Mouse (Mus musculus) large intestine, adult 2 months (tissue): ENCODE measurements around the gene Plet1. TPM values are rescaled to one million over a fixed set of nuclear protein-coding genes. Genes with fewer than 3 reads are reported as not detected.

Experiments
- DNase-seq: peaks from one replicate; pipeline ENCODE4 v3.0.0-alpha.2; 2012; ENCODE audit warnings: low read depth, low spot score
- WGBS: fragments of 180-500 bp; shearing (Covaris S2); methylation state at CpG from one replicate; pipeline ENCODE4 v1.1.7; 2018; 5-methylcytosine and 5-hydroxymethylcytosine counted together
- polyA plus RNA-seq: library from polyadenylated mRNA; depleted of rRNA; stranded (reverse); fragments of >200 nt; gene quantifications from 2 replicates; pipeline ENCODE4 v1.2.3, GENCODE M21; 2012; rRNA removed

The Plet1 gene
- polyA plus RNA-seq, 1 experiment = 9.1 TPM

GRCm38 (mm10) chr9:50528293-50528892 lies 34.1 kb downstream of the Plet1 start, which contains the start of gene Pts:
TSS of gene Pts (minus strand) at chr9:50528724.
- WGBS = under 1% methylated on average over 54 of the region's 54 CpGs
- DNase-seq = no peak

DNA sequence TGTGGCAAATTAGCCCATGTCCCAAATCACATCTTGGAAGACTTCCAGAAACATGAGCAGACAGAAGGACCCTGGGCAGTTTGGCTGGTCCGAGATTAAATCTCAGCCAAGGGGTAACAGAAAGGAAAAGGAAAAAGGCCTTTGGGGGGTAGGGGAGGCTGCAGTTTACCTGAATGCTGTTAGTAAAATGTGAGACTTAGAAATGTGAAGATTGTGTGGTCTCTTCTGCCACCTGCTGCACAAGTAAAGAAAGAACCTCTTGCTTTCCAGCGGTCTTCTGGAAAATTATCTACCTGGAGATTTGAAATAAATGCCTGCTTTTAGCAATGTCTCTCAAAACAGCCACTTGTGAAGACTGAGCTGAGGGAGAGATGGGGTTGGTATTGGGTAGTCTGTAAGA lies 36.6 kb downstream of the Plet1 start:
- DNase-seq = no peak
- WGBS = 13% methylated on average over 2 of the region's 2 CpGs

DNA sequence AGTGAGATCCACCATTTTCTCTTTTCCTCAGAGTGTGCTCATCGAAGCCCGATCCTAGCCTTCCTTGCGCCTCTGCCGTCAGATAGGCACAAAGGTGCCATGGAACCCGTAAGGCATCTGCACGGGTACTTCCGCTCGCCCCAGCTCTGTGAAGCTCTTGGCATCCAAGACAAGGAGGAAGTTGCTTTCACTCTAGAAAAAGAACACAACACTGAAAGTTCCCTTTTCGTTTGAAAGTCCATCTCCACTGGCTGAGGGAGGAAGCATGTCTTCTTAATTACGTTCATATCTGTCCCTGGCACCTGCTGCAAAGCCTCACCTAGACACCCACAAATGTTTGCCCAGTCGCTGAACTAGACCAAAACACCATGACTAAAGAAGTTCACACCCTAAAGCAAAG lies 39.0 kb downstream of the Plet1 start:
- no peak for DNase-seq
- WGBS = 17% methylated on average over 11 of the region's 11 CpGs

DNA sequence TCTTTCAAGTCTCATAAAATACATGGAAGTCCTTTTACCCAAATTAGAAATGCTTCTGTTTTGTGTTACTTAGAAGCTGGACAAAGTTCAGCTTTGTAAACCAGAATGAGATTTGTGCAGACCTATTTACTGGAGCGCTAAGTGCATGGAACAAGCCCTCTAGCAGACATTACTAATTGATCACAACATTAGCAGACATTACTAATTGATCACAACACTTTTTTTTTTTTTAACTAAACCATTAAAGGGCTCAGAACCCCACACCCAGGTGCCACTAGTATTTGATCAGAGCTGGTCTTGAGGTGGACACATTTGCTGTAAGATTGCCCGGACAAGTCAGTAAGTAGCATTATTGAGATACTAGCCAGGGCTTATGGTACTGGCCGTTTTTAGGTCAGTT lies 39.5 kb downstream of the Plet1 start:
- 20% methylated on average over 3 of the region's 3 CpGs for WGBS
- DNase-seq = no peak

DNA sequence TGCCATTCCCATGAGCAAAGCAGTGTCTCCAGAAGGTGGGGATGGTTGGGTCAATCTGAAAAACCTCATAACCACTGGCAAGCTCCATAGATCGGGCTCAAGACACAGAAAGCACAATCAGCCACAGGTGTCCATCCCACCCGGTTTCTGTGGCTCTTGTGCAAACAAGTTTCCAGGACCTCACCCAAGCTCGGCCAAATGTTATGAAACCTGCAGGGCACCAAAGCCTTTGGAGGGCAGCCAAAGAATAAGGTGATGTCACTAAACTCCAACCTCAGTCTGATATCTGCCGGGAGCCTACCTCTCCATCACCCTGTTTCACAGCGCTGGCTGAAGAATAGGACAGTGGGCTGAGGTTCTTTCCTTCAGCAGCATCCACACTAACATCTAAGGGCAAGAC lies 41.6 kb downstream of the Plet1 start:
- 26% methylated on average over 5 of the region's 5 CpGs for WGBS
- DNase-seq = no peak

- WGBS = 24% methylated on average over 7 of the region's 7 CpGs
- no peak for DNase-seq
These were observed 42.3 kb downstream of the Plet1 start for GRCm38 (mm10) chr9:50536603-50537135.

DNA sequence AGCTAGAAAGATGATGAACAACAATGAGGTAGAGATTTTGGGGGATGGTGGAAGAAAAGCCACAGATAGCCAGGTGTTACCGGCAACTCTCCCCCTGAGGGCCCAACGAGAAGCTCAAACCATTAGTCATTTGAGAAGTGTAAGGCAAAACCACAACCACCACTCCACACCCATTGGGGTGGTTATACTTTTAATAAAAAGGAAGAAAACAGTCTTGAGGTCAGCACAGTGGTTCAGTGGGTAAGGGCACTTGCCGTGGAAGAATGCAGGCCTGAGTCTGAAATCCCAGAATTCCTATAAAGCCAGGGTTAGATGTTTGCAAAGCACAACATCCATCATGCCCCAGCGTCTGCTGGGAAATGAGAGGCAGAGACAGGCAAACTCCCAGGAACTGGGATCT lies 43.0 kb downstream of the Plet1 start:
- WGBS = 61% methylated on average over 4 of the region's 4 CpGs
- no peak for DNase-seq

- WGBS = 66% methylated on average over 7 of the region's 7 CpGs
- DNase-seq = no peak
These were observed 45.8 kb downstream of the Plet1 start for GRCm38 (mm10) chr9:50540170-50540569.

DNA sequence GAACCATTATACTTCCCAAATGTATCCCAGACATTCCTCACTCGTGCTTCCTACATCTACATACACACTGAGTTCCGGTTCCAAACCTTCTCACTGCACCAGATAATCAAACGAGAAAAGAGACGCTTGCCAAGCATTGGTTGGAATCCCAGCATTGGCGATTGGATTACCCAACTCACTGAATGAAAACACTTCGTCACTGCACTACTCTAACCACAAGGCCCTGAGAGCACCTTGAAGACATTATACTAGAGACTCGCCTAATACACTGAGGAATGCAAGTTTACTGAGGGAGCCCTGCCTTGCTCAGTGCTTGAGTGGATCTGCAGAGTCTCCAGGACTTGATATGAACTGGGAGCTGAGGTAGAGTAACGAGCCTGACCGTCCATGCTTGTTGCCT lies 48.1 kb downstream of the Plet1 start:
- 89% methylated on average over 9 of the region's 9 CpGs for WGBS
- DNase-seq = no peak

- DNase-seq = no peak
- 28% methylated on average over 5 of the region's 5 CpGs for WGBS
These were observed 53.6 kb downstream of the Plet1 start for GRCm38 (mm10) chr9:50547859-50548478.

DNA sequence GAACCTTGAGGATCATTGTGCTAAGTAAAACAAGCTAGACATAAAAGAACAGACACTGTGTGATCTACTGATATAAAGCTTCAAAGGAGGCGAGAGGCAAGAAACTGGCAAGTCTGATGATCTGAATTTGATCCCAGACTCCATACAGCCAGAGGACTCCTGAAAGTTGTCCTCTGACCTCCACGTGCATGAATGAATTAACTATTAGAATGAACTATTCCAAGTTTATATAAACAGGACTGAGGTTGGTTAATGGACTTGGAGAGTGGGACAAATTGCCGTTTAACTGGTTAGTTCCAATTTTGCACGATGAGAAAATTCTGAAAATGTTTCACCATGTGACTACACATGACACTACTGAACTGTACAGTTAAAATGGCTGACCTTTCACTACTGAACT lies 54.6 kb downstream of the Plet1 start:
- DNase-seq = no peak
- WGBS = 78% methylated on average over 4 of the region's 4 CpGs

GRCm38 (mm10) chr9:50552206-50552605 lies 57.9 kb downstream of the Plet1 start:
- 72% methylated on average over 5 of the region's 5 CpGs for WGBS
- no peak for DNase-seq

DNA sequence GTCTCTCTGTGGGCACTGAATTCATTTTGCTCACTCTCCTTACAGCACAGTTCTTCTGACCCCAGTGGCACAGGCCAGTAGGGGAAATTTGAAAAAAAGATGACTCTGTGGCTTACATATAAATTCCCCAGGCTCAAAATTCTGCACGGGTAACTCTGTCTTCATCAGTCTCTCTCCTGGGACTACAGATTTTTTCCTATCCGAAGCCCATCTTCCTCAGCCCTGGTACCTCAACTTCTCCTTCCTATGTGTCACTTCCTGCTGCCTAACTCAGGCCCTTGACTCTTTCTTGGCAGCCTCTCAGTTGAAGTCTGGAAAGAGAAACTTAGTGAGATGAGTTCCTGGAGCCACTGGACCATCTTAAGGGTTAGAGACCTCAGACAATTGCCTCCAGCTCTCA lies 59.2 kb downstream of the Plet1 start:
- DNase-seq = no peak
- 65% methylated on average over 2 of the region's 2 CpGs for WGBS

- DNase-seq = no peak
- WGBS = 11% methylated on average over 12 of the region's 12 CpGs
These were observed 60.1 kb downstream of the Plet1 start, which contains the start of gene Il18 for GRCm38 (mm10) chr9:50554241-50555093. TSS of gene Il18 (plus strand) at chr9:50554827.

DNA sequence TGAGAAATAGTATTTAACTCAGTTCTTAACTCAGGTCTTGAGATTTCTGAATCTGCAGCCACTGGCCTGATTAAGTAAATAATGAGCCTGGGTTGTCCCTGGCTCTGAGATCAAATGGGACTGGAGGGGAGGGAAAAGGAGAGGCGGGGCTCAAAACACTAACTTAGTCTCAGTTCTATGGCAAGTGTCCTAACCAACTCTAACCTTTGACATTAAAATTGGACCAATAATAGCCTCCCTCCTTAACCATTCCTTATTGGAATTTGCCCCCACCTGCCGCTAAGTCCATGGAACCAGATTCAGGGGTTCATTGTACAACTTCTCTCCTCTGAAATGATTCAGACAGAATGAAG lies 60.7 kb downstream of the Plet1 start, which contains the start of gene Bco2:
TSS of gene Bco2 (minus strand) at position 88 of the 353 bp plus-strand sequence.
- 25% methylated on average over 2 of the region's 2 CpGs for WGBS
- no peak for DNase-seq

Other genes with a start within 250 kb of the Plet1 start
- gene Rpl10-ps3, start 149.6 kb upstream of the Plet1 start, polyA plus RNA-seq = 146 and 176 TPM in 2 replicates
- gene Pts, start 34.2 kb downstream of the Plet1 start, polyA plus RNA-seq = 21.1 and 32.5 TPM in 2 replicates
- gene Il18, start 60.3 kb downstream of the Plet1 start, polyA plus RNA-seq = 21.3 and 22.0 TPM in 2 replicates
- gene Bco2, start 60.7 kb downstream of the Plet1 start, polyA plus RNA-seq = 11.1 and 20.2 TPM in 2 replicates
- gene Tex12, start 66.8 kb downstream of the Plet1 start, polyA plus RNA-seq = not detected in 2 replicates
- 388 and 472 TPM in 2 replicates for gene Sdhd, start 109.3 kb downstream of the Plet1 start, polyA plus RNA-seq
- gene Timm8b, start 109.4 kb downstream of the Plet1 start, polyA plus RNA-seq = 204 and 240 TPM in 2 replicates
- gene Pih1d2, start 122.8 kb downstream of the Plet1 start, polyA plus RNA-seq = 0.41 and 0.85 TPM in 2 replicates
- 2.6 and 4.3 TPM in 2 replicates for gene Nkapd1, start 122.9 kb downstream of the Plet1 start, polyA plus RNA-seq
- gene Dlat, start 165.3 kb downstream of the Plet1 start, polyA plus RNA-seq = 11.7 and 21.1 TPM in 2 replicates
- 0.84 and 1.5 TPM in 2 replicates for gene Dixdc1, start 245.0 kb downstream of the Plet1 start, polyA plus RNA-seq